Mouse (Mus musculus) stomach, embryonic 14.5 days (tissue): ENCODE measurements around the gene Cmtm2a. TPM values are rescaled to one million over a fixed set of nuclear protein-coding genes. Genes with fewer than 3 reads are reported as not detected.
A peak's percentile ranks its signal among the peaks of the same experiment; 100 is the strongest.
"Not testable (repeated sequence)": the region's sequence is repeated elsewhere in the genome, so short reads cannot be mapped to it uniquely, and the experiment has no call there.

Source experiments
- ATAC-seq: fragments of 200-750 bp; cut with Nextera tagmentation; 2 replicates; pipeline ENCODE4 v1.8.0; 2017; ENCODE audit warnings: low read depth, moderate TSS enrichment; ENCODE audit not compliant: insufficient number of reproducible peaks, insufficient read depth, low FRiP score
- H3K27ac ChIP-seq: fragments of 300-500 bp; sonication (generic); 2 replicates; pipeline ENCODE4 v1.5.1; 2014; ENCODE audit warnings: mild to moderate bottlenecking, low read length, moderate library complexity, mixed read lengths
- H3K27me3 ChIP-seq: fragments of 300-500 bp; sonication (generic); 2 replicates; pipeline ENCODE4 v1.6.1; 2014; ENCODE audit warnings: low read length, control low read depth, mixed read lengths; ENCODE audit not compliant: control insufficient read depth, insufficient read depth
- H3K36me3 ChIP-seq: fragments of 300-500 bp; sonication (generic); 2 replicates; pipeline ENCODE4 v1.6.1; 2014; ENCODE audit warnings: mild to moderate bottlenecking, control low read depth, low read length, moderate library complexity, mixed read lengths; ENCODE audit not compliant: control insufficient read depth, insufficient read depth
- H3K4me1 ChIP-seq: fragments of 300-500 bp; sonication (generic); 2 replicates; pipeline ENCODE4 v1.6.1; 2014; ENCODE audit warnings: low read length, control low read depth, mixed read lengths; ENCODE audit not compliant: control insufficient read depth, insufficient read depth
- H3K4me2 ChIP-seq: fragments of 300-500 bp; sonication (generic); replicated peaks from 2 replicates; pipeline ENCODE4 v1.6.1; 2014; ENCODE audit warnings: low read depth, low read length, control low read depth
- H3K4me3 ChIP-seq: fragments of 300-500 bp; sonication (generic); 2 replicates; pipeline ENCODE4 v1.5.1; 2014; ENCODE audit warnings: low read depth, low read length, control low read depth
- H3K9ac ChIP-seq: fragments of 300-500 bp; sonication (generic); replicated peaks from 2 replicates; pipeline ENCODE4 v1.6.1; 2014; ENCODE audit warnings: low read depth, mild to moderate bottlenecking, control low read depth, low read length, moderate library complexity, mixed read lengths
- H3K9me3 ChIP-seq: fragments of 300-500 bp; sonication (generic); 2 replicates; pipeline ENCODE4 v1.6.1; 2016; ENCODE audit warnings: low read depth, low read length, control low read depth; ENCODE audit not compliant: control insufficient read depth
- WGBS: fragments of 180-500 bp; shearing (Covaris S2); extraction: QIAGEN DNeasy Blood & Tissue Kit; methylation state at CpG from one replicate; pipeline ENCODE4 v1.1.7; 2014; 5-methylcytosine and 5-hydroxymethylcytosine counted together
- polyA plus RNA-seq: library from polyadenylated mRNA; unstranded; fragments of >200 nt; fragmentation: Nextera tagmentation; extraction: Ambion mirVana; gene quantifications from 2 replicates; pipeline ENCODE4 v1.2.1, GENCODE M21; 2014

The Cmtm2a gene
- polyA plus RNA-seq, 1 experiment from 2014 or later: not detected

- not testable (repeated sequence) for H3K4me1 ChIP-seq, H3K9me3 ChIP-seq, H3K4me3 ChIP-seq, H3K27me3 ChIP-seq, H3K9ac ChIP-seq, H3K36me3 ChIP-seq, H3K27ac ChIP-seq, ATAC-seq, H3K4me2 ChIP-seq
- 95% methylated on average over 22 of the region's 22 CpGs for WGBS
Observed at GRCm38 (mm10) chr8:104264271-104264935, 28.6 kb downstream of the Cmtm2a start.

DNA sequence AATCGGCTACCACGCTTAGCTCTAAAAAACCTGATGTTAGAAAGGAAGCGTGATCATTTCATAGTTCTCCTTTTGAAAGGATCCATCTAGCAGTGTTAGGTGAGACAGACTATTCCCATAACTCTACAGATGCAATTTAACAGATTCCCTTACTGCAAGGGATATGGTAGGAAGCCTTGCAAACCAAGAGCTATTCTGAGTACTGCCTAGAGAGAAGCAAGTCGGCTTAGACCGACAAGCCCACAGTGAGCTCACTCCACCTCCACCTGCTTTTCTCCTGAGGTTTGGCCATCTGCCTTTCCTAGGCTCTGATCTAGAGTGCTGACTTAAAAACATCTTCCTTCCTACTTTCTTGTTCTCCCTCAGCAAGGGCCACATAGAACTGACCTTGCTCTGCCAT is 31.2 kb downstream of the Cmtm2a start:
- WGBS: 97% methylated on average over 5 of the region's 5 CpGs
- not testable (repeated sequence) for ATAC-seq

GRCm38 (mm10) chr8:104253016-104253415 is 40.0 kb downstream of the Cmtm2a start:
- no peak overlapping the region for H3K4me2 ChIP-seq
- no peaks in the 10 kb centered on the region for H3K27me3 ChIP-seq
- no peaks in the 10 kb centered on the region; the same call in 1 of the 2 replicates for H3K4me1 ChIP-seq
- 93% methylated on average over 3 of the region's 3 CpGs for WGBS
- no peak overlapping the region for H3K27ac ChIP-seq
- H3K36me3 ChIP-seq: peaks cover 3% of the 10 kb centered on the region; the same call in 1 of the 2 replicates
- ATAC-seq: no peak
- peaks cover under 1% of the 10 kb centered on the region; the same call in 1 of the 2 replicates for H3K9me3 ChIP-seq
- H3K9ac ChIP-seq: no peak overlapping the region
- no peak overlapping the region for H3K4me3 ChIP-seq

More for the DNA sequence above, 31.2 kb downstream of the Cmtm2a start:
- not testable (repeated sequence) for H3K9me3 ChIP-seq, H3K27me3 ChIP-seq, H3K27ac ChIP-seq, H3K9ac ChIP-seq, H3K4me2 ChIP-seq, H3K4me3 ChIP-seq, H3K4me1 ChIP-seq
- peaks cover 24% of the 10 kb centered on the region for H3K36me3 ChIP-seq

- Histone ChIP-seq H3K9ac (peak overlapping the region; percentile 45), H3K27me3 (no peaks in the 10 kb centered on the region), H3K36me3 (no peaks in the 10 kb centered on the region), H3K27ac (peak overlapping the region; percentile 87; the same call in 1 of the 2 replicates), H3K4me1 (peaks cover 9% of the 10 kb centered on the region), H3K4me3 (peak overlapping the region; percentile 63), H3K4me2 (peak overlapping the region; percentile 76), H3K9me3 (no peaks in the 10 kb centered on the region)
- 0% methylated on average over 7 of the region's 7 CpGs for WGBS
- ATAC-seq: peak; percentile 42; the same call in 1 of the 2 replicates
Observed at GRCm38 (mm10) chr8:104251461-104251860, 41.5 kb downstream of the Cmtm2a start.

- Histone ChIP-seq H3K4me3 (peak within 1 kb of the TSS; percentile 63), H3K4me2 (peak within 1 kb of the TSS; percentile 76), H3K4me1 (peaks cover 9% of the 10 kb centered on the region), H3K27ac (peak within 1 kb of the TSS; percentile 87), H3K9ac (peak within 1 kb of the TSS; percentile 45), H3K27me3 (no peaks in the 10 kb centered on the region), H3K36me3 (no peaks in the 10 kb centered on the region), H3K9me3 (no peaks in the 10 kb centered on the region)
- ATAC-seq: peak; percentile 88
- WGBS: 4% methylated on average over 41 of the region's 41 CpGs
Observed at GRCm38 (mm10) chr8:104250439-104251367, 42.3 kb downstream of the Cmtm2a start, which contains the start of gene Cklf. Gene Cklf (plus strand): TSS chr8:104250861.

GRCm38 (mm10) chr8:104249442-104249996 is 43.5 kb downstream of the Cmtm2a start:
- H3K4me3 ChIP-seq: no peak overlapping the region
- no peak overlapping the region for H3K27ac ChIP-seq
- H3K4me1 ChIP-seq: peaks cover 9% of the 10 kb centered on the region
- H3K27me3 ChIP-seq: no peaks in the 10 kb centered on the region
- no peak overlapping the region for H3K4me2 ChIP-seq
- ATAC-seq: no peak
- no peaks in the 10 kb centered on the region for H3K9me3 ChIP-seq
- no peaks in the 10 kb centered on the region for H3K36me3 ChIP-seq
- WGBS: 85% methylated on average over 7 of the region's 7 CpGs
- H3K9ac ChIP-seq: no peak overlapping the region

GRCm38 (mm10) chr8:104248276-104248675 is 44.7 kb downstream of the Cmtm2a start, which contains the start of gene Tk2:
Gene Tk2 (minus strand): TSS chr8:104248558.
- Histone ChIP-seq H3K9me3 (no peaks in the 10 kb centered on the region), H3K4me2 (peak within 1 kb of the TSS; percentile 76), H3K9ac (peak within 1 kb of the TSS; percentile 61), H3K27me3 (no peaks in the 10 kb centered on the region), H3K4me3 (peak within 1 kb of the TSS; percentile 87), H3K4me1 (peaks cover 9% of the 10 kb centered on the region), H3K36me3 (no peaks in the 10 kb centered on the region), H3K27ac (no peak within 1 kb of the TSS)
- peak; percentile 86 for ATAC-seq
- WGBS: 1% methylated on average over 28 of the region's 28 CpGs

DNA sequence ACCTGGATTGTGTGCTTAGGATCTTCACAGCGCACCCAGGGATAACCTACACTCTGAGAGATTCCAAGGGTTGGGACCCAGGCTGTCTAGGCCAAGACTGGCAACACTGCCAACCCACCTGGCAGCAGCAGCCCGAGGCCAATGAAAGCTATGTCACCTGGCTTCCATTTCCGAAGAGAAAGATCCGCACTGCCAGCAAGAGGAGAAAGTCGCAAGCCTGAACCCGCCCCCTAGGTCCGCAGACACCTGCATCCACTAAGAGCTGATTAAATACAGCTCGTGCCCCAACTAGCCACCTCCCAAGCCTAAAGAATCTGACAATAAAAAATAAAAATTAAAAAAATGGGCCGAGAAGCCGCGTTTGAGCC is 45.1 kb downstream of the Cmtm2a start:
- ATAC-seq: no peak
- no peak overlapping the region for H3K27ac ChIP-seq

More for the DNA sequence above, 45.1 kb downstream of the Cmtm2a start:
- Histone ChIP-seq H3K36me3 (peaks cover 2% of the 10 kb centered on the region; the same call in 1 of the 2 replicates), H3K4me3 (peak overlapping the region; percentile 87), H3K9me3 (no peaks in the 10 kb centered on the region), H3K4me1 (peaks cover 9% of the 10 kb centered on the region), H3K9ac (peak overlapping the region; percentile 61), H3K27me3 (no peaks in the 10 kb centered on the region), H3K4me2 (peak overlapping the region; percentile 76)
- WGBS: 5% methylated on average over 11 of the region's 11 CpGs
